Mouse (Mus musculus): ENCODE results near the gene 1110051M20Rik.

- no peak for TF ChIP-seq CTCF (IDR thresholded peaks at IDR 0.05; ENCODE audit: insufficient read depth, low read length)
- TF ChIP-seq POLR2A (IDR thresholded peaks at IDR 0.05; ENCODE audit: borderline replicate concordance, extremely low read depth, low read depth, low read length): no peak
These were observed 156.9 kb downstream of the 1110051M20Rik start for GRCm38 (mm10) chr2:91287563-91287962.
